Mouse (Mus musculus) thymus, adult 2 months (tissue): ENCODE measurements around the gene Agpat2. TPM values are rescaled to one million over a fixed set of nuclear protein-coding genes. Genes with fewer than 3 reads are reported as not detected.

ENCODE experiments used
- DNase-seq: peaks from one replicate; pipeline ENCODE4 v3.0.0; 2021
- H3K27ac ChIP-seq: fragments of 200-500 bp; 2 replicates; pipeline ENCODE4 v1.5.1; 2012; ENCODE audit warnings: low read length, control low read depth; ENCODE audit not compliant: control insufficient read depth, insufficient read depth
- H3K27me3 ChIP-seq: fragments of 200-500 bp; 2 replicates; pipeline ENCODE4 v1.6.1; 2012; ENCODE audit warnings: mild to moderate bottlenecking, low read length, moderate library complexity, mixed read lengths; ENCODE audit not compliant: control insufficient read depth, insufficient read depth
- H3K36me3 ChIP-seq: fragments of 200-500 bp; 2 replicates; pipeline ENCODE4 v1.6.1; 2012; ENCODE audit warnings: mild to moderate bottlenecking, low read length, moderate library complexity; ENCODE audit not compliant: control insufficient read depth, insufficient read depth
- H3K4me1 ChIP-seq: fragments of 200-500 bp; replicated peaks from 2 replicates; pipeline ENCODE4 v1.6.1; 2012; ENCODE audit warnings: low read length; ENCODE audit not compliant: control insufficient read depth, insufficient read depth
- H3K4me3 ChIP-seq: fragments of 200-500 bp; 2 replicates; pipeline ENCODE4 v1.5.1; 2012; ENCODE audit warnings: mild to moderate bottlenecking, low read length, control low read depth, moderate library complexity; ENCODE audit not compliant: control insufficient read depth, insufficient read depth
- CTCF ChIP-seq: fragments of 200-500 bp; IDR thresholded peaks from 2 replicates; pipeline ENCODE4 v1.5.1; 2012; ENCODE audit warnings: mild to moderate bottlenecking, control low read depth, low read length, moderate library complexity, borderline replicate concordance; ENCODE audit not compliant: control insufficient read depth, poor library complexity, insufficient read depth; ENCODE audit errors: extremely low read depth
- POLR2A ChIP-seq: fragments of 200-500 bp; IDR thresholded peaks from 2 replicates; pipeline ENCODE4 v1.6.1; 2012; ENCODE audit warnings: mild to moderate bottlenecking, low read length, control low read depth, moderate library complexity; ENCODE audit not compliant: control insufficient read depth, poor library complexity, insufficient read depth; ENCODE audit errors: extremely low read depth
- WGBS: fragments of 180-500 bp; shearing (Covaris S2); methylation state at CpG from one replicate; pipeline ENCODE4 v1.1.7; 2018; 5-methylcytosine and 5-hydroxymethylcytosine counted together
- polyA plus RNA-seq: library from polyadenylated mRNA; depleted of rRNA; stranded (reverse); fragments of >200 nt; gene quantifications from 2 replicates; pipeline ENCODE4 v1.2.3, GENCODE M21; 2012

Agpat2 gene
- polyA plus RNA-seq, 1 experiment = 89.3 TPM

DNA sequence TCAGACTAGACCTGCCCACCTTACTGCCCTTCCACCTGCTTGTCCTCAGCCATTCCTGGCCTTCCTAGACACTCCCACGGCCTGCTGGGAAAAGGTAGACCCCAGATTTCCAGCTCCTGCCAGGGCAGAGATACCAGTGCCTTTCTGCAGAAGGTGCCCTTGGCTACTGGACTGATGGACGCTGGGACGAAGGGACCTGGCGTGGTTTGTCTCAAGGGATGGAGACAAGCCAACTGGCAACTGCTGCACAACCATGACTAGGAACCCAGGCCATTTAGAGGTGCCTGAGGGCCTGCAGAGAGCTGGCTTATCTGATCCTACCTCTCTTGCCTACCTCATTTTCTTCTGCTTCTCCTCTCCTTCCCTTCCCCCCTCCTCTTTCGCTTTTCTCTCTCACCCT is 10.7 kb upstream of the Agpat2 start:
- Histone ChIP-seq H3K36me3 (no peaks in the 10 kb centered on the region), H3K27me3 (no peaks in the 10 kb centered on the region), H3K4me3 (no peak overlapping the region), H3K4me1 (no peaks in the 10 kb centered on the region), H3K27ac (no peak overlapping the region)
- no peak for TF ChIP-seq POLR2A
- TF ChIP-seq CTCF = no peak
- 90% methylated on average over 5 of the region's 5 CpGs for WGBS
- DNase-seq = no peak

DNA sequence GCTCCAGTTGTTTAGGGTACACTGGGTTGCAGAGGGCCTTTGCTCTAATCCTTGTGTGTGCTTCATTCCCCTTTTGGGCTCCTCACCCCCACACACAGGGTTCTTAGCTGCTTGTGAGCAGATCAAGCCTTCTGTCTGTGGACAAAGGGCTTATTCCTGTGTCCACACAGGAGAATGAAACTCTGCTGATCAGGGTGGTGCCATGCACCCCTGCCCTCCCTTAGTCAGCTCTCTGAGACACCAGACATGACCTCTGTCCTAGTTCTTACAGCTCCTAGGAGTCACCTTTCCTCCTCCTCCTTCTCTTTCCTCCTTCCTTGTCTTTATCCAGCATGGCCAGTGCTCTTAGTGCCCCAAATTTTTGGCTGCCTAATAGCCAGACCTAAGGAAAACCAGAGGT is 7.7 kb upstream of the Agpat2 start:
- H3K36me3 ChIP-seq = no peaks in the 10 kb centered on the region
- no peak for DNase-seq
- no peak overlapping the region for H3K27ac ChIP-seq
- H3K27me3 ChIP-seq = no peaks in the 10 kb centered on the region
- no peaks in the 10 kb centered on the region for H3K4me1 ChIP-seq
- TF ChIP-seq POLR2A (no peak), CTCF (no peak)
- H3K4me3 ChIP-seq = no peak overlapping the region

DNA sequence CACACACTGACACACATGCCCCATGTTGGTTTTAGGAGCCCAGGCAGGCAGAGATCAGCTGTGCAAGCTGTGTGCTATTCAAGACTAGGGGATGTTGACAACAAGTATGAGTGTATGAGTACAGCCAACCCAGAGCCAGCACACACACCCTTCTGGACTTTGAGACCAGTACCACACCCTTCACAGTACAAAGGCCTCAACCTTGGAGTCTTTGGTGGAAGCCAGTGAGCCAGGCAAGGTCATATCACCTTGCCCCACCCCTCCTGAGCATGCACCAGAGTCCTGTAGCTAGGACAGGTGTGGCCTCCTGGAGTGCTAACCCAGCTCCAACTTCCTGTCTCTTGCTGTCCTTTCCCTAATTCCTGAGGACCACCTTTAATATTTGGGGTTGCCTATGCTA is 6.8 kb upstream of the Agpat2 start:
- Histone ChIP-seq H3K27ac (no peak overlapping the region), H3K27me3 (no peaks in the 10 kb centered on the region), H3K4me3 (no peak overlapping the region), H3K4me1 (no peaks in the 10 kb centered on the region), H3K36me3 (no peaks in the 10 kb centered on the region)
- no peak for TF ChIP-seq POLR2A
- TF ChIP-seq CTCF = no peak
- no peak for DNase-seq

DNA sequence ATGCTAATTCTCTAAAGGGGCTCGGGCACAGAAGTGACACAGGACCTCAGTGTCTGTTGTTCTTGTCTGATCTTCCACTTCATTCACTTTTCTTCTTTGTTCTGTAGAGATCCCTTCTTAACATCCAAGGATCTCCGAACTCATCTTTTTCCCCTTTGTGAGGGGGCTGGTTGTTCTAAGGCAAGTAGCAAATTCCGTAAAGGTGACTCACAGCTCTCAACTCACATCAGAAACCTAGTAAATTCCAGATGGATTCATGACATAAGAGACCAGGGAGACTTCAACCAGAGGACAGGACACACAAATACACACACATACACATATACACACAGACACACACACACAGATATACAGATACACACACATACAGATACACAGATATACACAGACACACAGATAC is 6.3 kb upstream of the Agpat2 start:
- Histone ChIP-seq H3K27ac (no peak overlapping the region), H3K4me3 (no peak overlapping the region), H3K36me3 (no peaks in the 10 kb centered on the region), H3K27me3 (no peaks in the 10 kb centered on the region), H3K4me1 (no peaks in the 10 kb centered on the region)
- no peak for DNase-seq
- WGBS = 91% methylated on average over 3 of the region's 3 CpGs
- TF ChIP-seq CTCF (no peak), POLR2A (no peak)

DNA sequence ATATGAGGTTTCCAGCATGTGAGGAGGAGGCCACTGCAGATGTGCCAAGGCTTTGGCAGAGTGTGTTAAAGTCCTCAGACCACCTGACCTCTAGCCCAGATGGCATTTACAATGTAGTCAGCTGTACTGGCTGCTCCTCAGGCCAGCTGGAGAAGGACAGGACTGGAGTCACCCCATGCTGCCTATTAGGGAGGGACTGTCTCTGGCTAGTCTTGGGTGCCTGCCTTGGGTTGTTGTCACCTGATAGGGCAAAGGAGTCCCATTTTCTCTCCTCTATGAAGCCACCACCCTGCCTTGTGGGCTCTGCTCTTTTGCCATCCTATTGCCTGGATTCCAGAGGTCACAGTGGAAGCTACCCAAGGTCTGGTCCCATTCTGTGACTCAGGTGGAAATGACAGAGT is 5.0 kb upstream of the Agpat2 start:
- H3K4me1 ChIP-seq = peaks cover 6% of the 10 kb centered on the region
- H3K36me3 ChIP-seq = no peaks in the 10 kb centered on the region
- no peaks in the 10 kb centered on the region for H3K27me3 ChIP-seq
- no peak for DNase-seq
- TF ChIP-seq POLR2A = no peak
- no peak for TF ChIP-seq CTCF
- H3K27ac ChIP-seq = no peak overlapping the region
- no peak overlapping the region for H3K4me3 ChIP-seq

DNA sequence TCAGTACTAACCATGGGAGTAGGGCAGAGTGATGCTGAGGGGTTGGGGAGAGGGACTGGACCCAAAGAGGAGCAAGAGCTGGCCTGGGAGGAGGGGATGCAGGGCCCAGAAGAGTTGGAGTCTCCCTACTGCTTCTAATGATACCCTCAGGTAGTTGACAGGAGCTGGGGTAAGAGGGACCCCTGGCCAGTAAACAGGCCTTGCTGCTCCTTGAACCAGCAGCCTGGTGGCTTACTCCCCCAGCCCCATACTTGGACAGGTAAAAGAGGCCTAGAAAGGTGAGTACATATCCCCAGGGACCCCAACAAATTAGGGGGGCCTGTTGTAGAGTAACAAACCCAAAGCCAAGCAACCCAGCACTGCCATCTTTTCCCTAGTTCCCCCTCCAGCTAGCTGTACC is 4.6 kb upstream of the Agpat2 start:
- TF ChIP-seq CTCF (no peak), POLR2A (no peak)
- Histone ChIP-seq H3K4me3 (no peak overlapping the region), H3K27ac (no peak overlapping the region), H3K4me1 (peaks cover 6% of the 10 kb centered on the region), H3K36me3 (no peaks in the 10 kb centered on the region), H3K27me3 (no peaks in the 10 kb centered on the region)
- DNase-seq = no peak

DNA sequence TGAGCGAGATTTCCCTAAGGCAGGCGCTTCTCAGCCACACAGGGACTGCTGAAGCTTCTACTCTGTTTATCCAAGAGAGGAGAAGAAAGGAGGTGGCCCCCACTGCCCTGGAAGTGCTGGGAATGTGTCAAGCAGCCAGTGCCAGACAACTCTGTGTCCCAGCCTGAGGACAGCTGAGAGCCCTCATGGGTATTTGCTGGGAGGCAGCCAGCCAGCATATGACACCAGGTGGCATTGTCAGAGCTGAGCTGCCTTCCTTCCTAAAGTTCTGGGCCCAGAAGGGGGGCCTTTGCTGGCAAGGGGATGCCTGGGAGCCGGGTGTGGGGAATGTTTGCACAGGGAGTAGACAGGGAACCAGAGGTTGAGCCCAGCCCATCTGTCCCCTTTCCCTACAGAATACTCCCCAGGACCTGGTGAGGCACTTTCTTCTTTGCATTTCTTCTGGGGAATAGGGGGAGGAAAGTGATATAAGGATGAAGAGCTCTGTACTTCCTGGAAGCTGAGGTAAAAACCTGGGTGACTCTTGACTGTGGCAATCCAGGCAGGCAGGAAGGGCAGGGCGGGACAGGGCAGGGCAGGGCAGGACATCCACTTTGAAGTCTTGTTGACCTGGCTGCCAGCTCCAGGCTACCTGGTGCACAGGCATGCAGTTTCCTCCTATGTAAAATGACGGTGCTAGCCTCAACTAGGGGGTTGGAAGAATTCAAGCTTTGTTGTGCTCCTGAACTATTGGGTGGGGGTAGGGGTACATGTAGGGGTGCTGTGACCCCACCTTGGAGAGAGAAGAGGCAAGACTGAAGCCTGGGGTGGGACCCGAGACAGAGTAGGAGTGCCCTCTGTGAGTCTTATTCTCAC is 3.1 kb upstream of the Agpat2 start:
- H3K4me1 ChIP-seq = peaks cover 12% of the 10 kb centered on the region
- 71% methylated on average over 6 of the region's 6 CpGs for WGBS
- TF ChIP-seq POLR2A (no peak), CTCF (no peak)
- DNase-seq = no peak
- H3K27ac ChIP-seq = no peak overlapping the region
- H3K36me3 ChIP-seq = no peaks in the 10 kb centered on the region
- H3K27me3 ChIP-seq = no peaks in the 10 kb centered on the region
- H3K4me3 ChIP-seq = no peak overlapping the region
